Mouse (Mus musculus) cortical plate, adult 2 months (tissue): ENCODE data around the gene Lonrf2.

Experiments used
- CTCF ChIP-seq: fragments of 200-500 bp; IDR thresholded peaks from 2 replicates; pipeline ENCODE4 v1.5.1; 2011; ENCODE audit warnings: mild to moderate bottlenecking, control low read depth, low read length; ENCODE audit not compliant: insufficient read depth; ENCODE audit errors: extremely low read depth
- POLR2A ChIP-seq: fragments of 200-500 bp; IDR thresholded peaks from 2 replicates; pipeline ENCODE4 v1.6.1; 2011; ENCODE audit warnings: mild to moderate bottlenecking, low read length, control low read depth; ENCODE audit not compliant: insufficient read depth; ENCODE audit errors: extremely low read depth

DNA sequence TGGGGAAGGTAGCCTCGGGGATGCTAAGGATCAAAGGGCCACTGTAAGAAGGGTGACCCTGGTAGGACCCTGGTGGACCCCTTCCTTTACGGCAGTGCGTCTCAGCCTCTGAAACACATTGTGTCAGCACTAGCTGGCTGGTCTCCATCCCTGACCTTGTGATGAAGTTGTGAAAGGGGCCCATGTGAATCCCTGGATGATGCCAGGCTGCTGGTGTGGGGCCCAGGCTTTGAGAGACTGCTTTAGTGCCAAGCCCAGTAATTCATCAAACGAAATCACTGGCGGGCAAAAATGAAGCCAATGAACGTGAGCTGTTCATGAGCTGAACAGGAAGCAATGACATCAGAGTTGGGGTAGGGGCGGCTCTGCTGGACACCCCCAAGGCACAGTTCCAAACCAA, 50.2 kb downstream of the Lonrf2 start:
- TF ChIP-seq CTCF = no peak
- no peak for TF ChIP-seq POLR2A
